Mouse (Mus musculus) A20 (cell line): ENCODE measurements around the gene Dpf1.

Experiments used
- DNase-seq: peaks from one replicate; pipeline ENCODE4 v3.0.0-alpha.2; 2011; ENCODE audit warnings: low read depth, low spot score

The Dpf1 gene

GRCm38 (mm10) chr7:29303738-29304462, at the start of gene Dpf1:
Gene Dpf1 (plus strand): TSS chr7:29303951.
- peak; percentile 93 for DNase-seq

- no peak for DNase-seq
These were observed 47.9 kb upstream of the Dpf1 start for GRCm38 (mm10) chr7:29255875-29256274.

- DNase-seq = no peak
These were observed 46.4 kb upstream of the Dpf1 start for GRCm38 (mm10) chr7:29257368-29257767.

- peak; percentile 14 for DNase-seq
These were observed 43.7 kb upstream of the Dpf1 start for GRCm38 (mm10) chr7:29259781-29260730.

GRCm38 (mm10) chr7:29262151-29262550, 41.6 kb upstream of the Dpf1 start:
- no peak for DNase-seq

GRCm38 (mm10) chr7:29263831-29264230, 39.9 kb upstream of the Dpf1 start:
- no peak for DNase-seq

GRCm38 (mm10) chr7:29265636-29266035, 38.1 kb upstream of the Dpf1 start:
- DNase-seq = peak; percentile 51

- DNase-seq = no peak
These were observed 36.8 kb upstream of the Dpf1 start for GRCm38 (mm10) chr7:29266931-29267330.

GRCm38 (mm10) chr7:29270445-29270844, 33.3 kb upstream of the Dpf1 start:
- peak; percentile 68 for DNase-seq

- DNase-seq = peak; percentile 22
These were observed 31.9 kb upstream of the Dpf1 start for GRCm38 (mm10) chr7:29271687-29272465.

- no peak for DNase-seq
These were observed 27.0 kb upstream of the Dpf1 start for GRCm38 (mm10) chr7:29276715-29277114.

- no peak for DNase-seq
These were observed 26.2 kb upstream of the Dpf1 start for GRCm38 (mm10) chr7:29277510-29277909.

GRCm38 (mm10) chr7:29279261-29279660, 24.5 kb upstream of the Dpf1 start:
- no peak for DNase-seq

GRCm38 (mm10) chr7:29279924-29280323, 23.8 kb upstream of the Dpf1 start:
- DNase-seq = no peak

- DNase-seq = no peak
These were observed 22.9 kb upstream of the Dpf1 start for GRCm38 (mm10) chr7:29280801-29281200.

- peak; percentile 89 for DNase-seq
These were observed 22.3 kb upstream of the Dpf1 start, which contains the start of gene Spint2 for GRCm38 (mm10) chr7:29281201-29282073. Gene Spint2 (minus strand): TSS chr7:29281912.

- no peak for DNase-seq
These were observed 21.6 kb upstream of the Dpf1 start for GRCm38 (mm10) chr7:29282074-29282554.

GRCm38 (mm10) chr7:29283876-29284275, 19.9 kb upstream of the Dpf1 start:
- DNase-seq = no peak

GRCm38 (mm10) chr7:29284523-29284922, 19.2 kb upstream of the Dpf1 start:
- DNase-seq = no peak

GRCm38 (mm10) chr7:29287481-29287880, 16.3 kb upstream of the Dpf1 start:
- no peak for DNase-seq

- no peak for DNase-seq
These were observed 15.7 kb upstream of the Dpf1 start for GRCm38 (mm10) chr7:29288079-29288478.
